Mouse (Mus musculus) layer of hippocampus, adult 9-10 months (tissue): ENCODE results near the gene Magi3.

ENCODE experiments used
- DNase-seq: peaks from one replicate; pipeline ENCODE4 v3.0.0; 2022; ENCODE audit warnings: low spot score

The Magi3 gene

GRCm38 (mm10) chr3:104026938-104027337, 193.2 kb downstream of the Magi3 start:
- no peak for DNase-seq

- DNase-seq = no peak
Measured at GRCm38 (mm10) chr3:104020101-104020500, 200.1 kb downstream of the Magi3 start.

GRCm38 (mm10) chr3:104019453-104019852, 200.7 kb downstream of the Magi3 start:
- DNase-seq = no peak

GRCm38 (mm10) chr3:104017931-104018330, 202.2 kb downstream of the Magi3 start:
- no peak for DNase-seq

GRCm38 (mm10) chr3:104011972-104012371, 208.2 kb downstream of the Magi3 start:
- no peak for DNase-seq

GRCm38 (mm10) chr3:104009924-104010662, 210.1 kb downstream of the Magi3 start:
- DNase-seq = no peak

- DNase-seq = no peak
Measured at GRCm38 (mm10) chr3:104007479-104007878, 212.7 kb downstream of the Magi3 start.

- no peak for DNase-seq
Measured at GRCm38 (mm10) chr3:104006896-104007466, 213.2 kb downstream of the Magi3 start.

GRCm38 (mm10) chr3:103998724-103999123, 221.4 kb downstream of the Magi3 start:
- DNase-seq = no peak

- no peak for DNase-seq
Measured at GRCm38 (mm10) chr3:103991271-103991670, 228.9 kb downstream of the Magi3 start.

- DNase-seq = no peak
Measured at GRCm38 (mm10) chr3:103989352-103989751, 230.8 kb downstream of the Magi3 start.

- no peak for DNase-seq
Measured at GRCm38 (mm10) chr3:103987831-103988432, 232.2 kb downstream of the Magi3 start.

- no peak for DNase-seq
Measured at GRCm38 (mm10) chr3:103985194-103985593, 235.0 kb downstream of the Magi3 start.

- no peak for DNase-seq
Measured at GRCm38 (mm10) chr3:103984556-103984955, 235.6 kb downstream of the Magi3 start.

- DNase-seq = no peak
Measured at GRCm38 (mm10) chr3:103971157-103971556, 249.0 kb downstream of the Magi3 start.

GRCm38 (mm10) chr3:103968701-103969100, 251.5 kb downstream of the Magi3 start:
- peak; percentile 18 for DNase-seq

GRCm38 (mm10) chr3:103967861-103968691, 252.1 kb downstream of the Magi3 start, which contains the start of gene Phtf1:
Gene Phtf1, plus strand, starts transcription at chr3:103968110.
- peak; percentile 54 for DNase-seq

GRCm38 (mm10) chr3:103967231-103967630, 252.9 kb downstream of the Magi3 start:
- no peak for DNase-seq
